Mouse (Mus musculus): ENCODE measurements around the gene Slc51a. TPM values are rescaled to one million over a fixed set of nuclear protein-coding genes. Genes with fewer than 3 reads are reported as not detected.
A peak's percentile ranks its signal among the peaks of the same experiment; 100 is the strongest.

Slc51a gene
- total RNA-seq (2015; ENCODE audit: low replicate concordance) = not detected in 2 replicates
- total RNA-seq (2017; ENCODE audit: low replicate concordance) = not detected in 2 replicates

- ATAC-seq (replicated peaks; ENCODE audit: low FRiP score, poor library complexity, severe bottlenecking) = peak; percentile 72
These were observed at the start of gene Slc51a for GRCm38 (mm10) chr16:32487234-32488111. Gene Slc51a (minus strand): TSS chr16:32487879.

GRCm38 (mm10) chr16:32535157-32535751 is 47.6 kb upstream of the Slc51a start:
- peak; percentile 3; the same call in 1 of the 2 replicates for ATAC-seq (replicated peaks; ENCODE audit: low FRiP score, poor library complexity, severe bottlenecking)

GRCm38 (mm10) chr16:32532878-32533826 is 45.5 kb upstream of the Slc51a start:
- ATAC-seq (replicated peaks; ENCODE audit: low FRiP score, poor library complexity, severe bottlenecking) = no peak

- no peak for ATAC-seq (replicated peaks; ENCODE audit: low FRiP score, poor library complexity, severe bottlenecking)
These were observed 39.2 kb upstream of the Slc51a start for GRCm38 (mm10) chr16:32526906-32527305.

- no peak for ATAC-seq (replicated peaks; ENCODE audit: low FRiP score, poor library complexity, severe bottlenecking)
These were observed 36.6 kb upstream of the Slc51a start for GRCm38 (mm10) chr16:32524244-32524615.

- ATAC-seq (replicated peaks; ENCODE audit: low FRiP score, poor library complexity, severe bottlenecking) = no peak
These were observed 36.0 kb upstream of the Slc51a start for GRCm38 (mm10) chr16:32523462-32524243.

GRCm38 (mm10) chr16:32522578-32523194 is 35.0 kb upstream of the Slc51a start:
- ATAC-seq (replicated peaks; ENCODE audit: low FRiP score, poor library complexity, severe bottlenecking) = no peak

- ATAC-seq (replicated peaks; ENCODE audit: low FRiP score, poor library complexity, severe bottlenecking) = peak; percentile 64
These were observed 32.7 kb upstream of the Slc51a start for GRCm38 (mm10) chr16:32520372-32520748.

GRCm38 (mm10) chr16:32519656-32520371 is 32.1 kb upstream of the Slc51a start:
- ATAC-seq (replicated peaks; ENCODE audit: low FRiP score, poor library complexity, severe bottlenecking) = peak; percentile 15

- no peak for ATAC-seq (replicated peaks; ENCODE audit: low FRiP score, poor library complexity, severe bottlenecking)
These were observed 30.3 kb upstream of the Slc51a start for GRCm38 (mm10) chr16:32517785-32518481.

- ATAC-seq (replicated peaks; ENCODE audit: low FRiP score, poor library complexity, severe bottlenecking) = peak; percentile 73
These were observed 28.6 kb upstream of the Slc51a start for GRCm38 (mm10) chr16:32516006-32516962.

GRCm38 (mm10) chr16:32513948-32514347 is 26.3 kb upstream of the Slc51a start:
- ATAC-seq (replicated peaks; ENCODE audit: low FRiP score, poor library complexity, severe bottlenecking) = no peak

GRCm38 (mm10) chr16:32513401-32513800 is 25.7 kb upstream of the Slc51a start:
- no peak for ATAC-seq (replicated peaks; ENCODE audit: low FRiP score, poor library complexity, severe bottlenecking)

- ATAC-seq (replicated peaks; ENCODE audit: low FRiP score, poor library complexity, severe bottlenecking) = no peak
These were observed 25.2 kb upstream of the Slc51a start for GRCm38 (mm10) chr16:32512921-32513320.

- no peak for ATAC-seq (replicated peaks; ENCODE audit: low FRiP score, poor library complexity, severe bottlenecking)
These were observed 24.3 kb upstream of the Slc51a start for GRCm38 (mm10) chr16:32511827-32512490.

GRCm38 (mm10) chr16:32511338-32511734 is 23.7 kb upstream of the Slc51a start:
- no peak for ATAC-seq (replicated peaks; ENCODE audit: low FRiP score, poor library complexity, severe bottlenecking)

All from erythroblast, adult 5-6 weeks (primary cell).